Mouse (Mus musculus) myocyte (in vitro differentiated cells): ENCODE data around the gene Ugt1a6a.
"Not testable (repeated sequence)": the region's sequence is repeated elsewhere in the genome, so short reads cannot be mapped to it uniquely, and the experiment has no call there.

ENCODE experiments used
- CEBPB ChIP-seq: IDR thresholded peaks from 2 replicates; pipeline ENCODE4 v1.6.1; 2011; ENCODE audit warnings: mild to moderate bottlenecking, moderate library complexity; ENCODE audit not compliant: poor library complexity, insufficient read depth, severe bottlenecking
- MAX ChIP-seq: IDR thresholded peaks from one replicate; pipeline ENCODE4 v1.6.1; 2011; ENCODE audit warnings: low read depth, mild to moderate bottlenecking, control low read depth
- POLR2A ChIP-seq: IDR thresholded peaks from one replicate; pipeline ENCODE4 v1.6.1; 2011; ENCODE audit warnings: low read depth, mild to moderate bottlenecking, control low read depth, moderate library complexity; ENCODE audit not compliant: insufficient read length
- POLR2AphosphoS2 ChIP-seq: IDR thresholded peaks from one replicate; pipeline ENCODE4 v1.6.1; 2011; ENCODE audit warnings: low read depth, control low read depth; ENCODE audit not compliant: insufficient read length
- REST ChIP-seq: IDR thresholded peaks from one replicate; pipeline ENCODE4 v1.6.1; 2011; ENCODE audit warnings: mild to moderate bottlenecking, control low read depth, moderate library complexity; ENCODE audit not compliant: insufficient read depth, insufficient read length
- SRF ChIP-seq: IDR thresholded peaks from one replicate; pipeline ENCODE4 v1.6.1; 2011; ENCODE audit warnings: low read depth; ENCODE audit not compliant: control insufficient read depth, insufficient read length
- TCF12 ChIP-seq: IDR thresholded peaks from one replicate; pipeline ENCODE4 v1.6.1; 2011; ENCODE audit warnings: mild to moderate bottlenecking, control low read depth; ENCODE audit not compliant: poor library complexity, insufficient read depth, severe bottlenecking
- TCF3 ChIP-seq: IDR thresholded peaks from one replicate; pipeline ENCODE4 v1.6.1; 2011; ENCODE audit warnings: low read depth, control low read depth; ENCODE audit not compliant: insufficient read length
- USF1 ChIP-seq: IDR thresholded peaks from one replicate; pipeline ENCODE4 v1.6.1; 2011; ENCODE audit warnings: low read depth, mild to moderate bottlenecking, control low read depth, moderate library complexity

DNA sequence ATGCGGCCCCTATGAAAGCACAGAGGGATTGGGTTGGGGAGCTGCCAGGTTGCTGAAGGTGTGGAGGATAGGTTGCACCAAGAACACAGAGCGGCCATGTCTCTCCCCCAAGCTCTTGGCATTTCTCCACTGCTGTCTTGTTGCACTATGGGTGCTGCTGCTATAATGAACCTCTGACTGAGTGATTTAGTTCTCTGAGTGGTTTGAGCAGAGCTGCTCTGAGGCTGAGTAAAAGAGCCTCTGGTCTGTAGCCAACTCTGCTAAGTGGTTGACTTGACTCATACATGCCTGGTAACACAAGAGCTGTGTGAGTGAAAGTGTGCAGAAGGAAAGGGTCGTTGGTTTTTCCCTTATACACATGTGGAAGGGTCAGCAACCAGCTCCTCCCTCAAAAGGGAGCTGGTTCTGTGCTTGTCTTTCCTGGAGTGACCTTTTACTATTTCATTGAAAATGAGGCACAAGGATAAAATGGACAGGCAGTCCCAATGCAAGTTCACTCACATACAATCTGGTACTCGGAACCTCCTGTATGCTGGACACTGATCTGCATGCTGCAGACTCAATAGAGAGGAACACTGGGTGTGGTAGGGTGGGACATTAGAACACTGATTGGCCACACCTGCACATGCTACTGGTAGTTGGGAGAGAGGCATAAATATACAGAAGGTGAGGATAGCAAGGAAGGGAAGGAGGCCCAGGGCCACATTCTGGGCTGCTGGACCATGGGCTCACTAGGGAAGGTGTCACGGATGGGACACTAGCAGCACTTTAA, 30.7 kb upstream of the Ugt1a6a start:
- not testable (repeated sequence) for TF ChIP-seq REST, POLR2AphosphoS2, TCF12, POLR2A, TCF3, USF1, MAX, CEBPB, SRF
